Mouse (Mus musculus): ENCODE measurements around the gene Il31.

GRCm38 (mm10) chr5:123439941-123440340 is 49.3 kb downstream of the Il31 start:
- TF ChIP-seq CTCF (IDR thresholded peaks at IDR 0.05; ENCODE audit: low read depth), result peak; percentile 57
- TF ChIP-seq EP300 (optimal IDR thresholded peaks at IDR 0.05), result no peak
